Mouse (Mus musculus) granulocyte monocyte progenitor cell, adult 5-6 weeks (primary cell): ENCODE data around the gene Fbln2. TPM values are rescaled to one million over a fixed set of nuclear protein-coding genes. Genes with fewer than 3 reads are reported as not detected.

Experiments used
- ATAC-seq: replicated peaks from 2 replicates; pipeline ENCODE4 v1.8.0; 2016; ENCODE audit warnings: mild to moderate bottlenecking, moderate TSS enrichment, inconsistent platforms; ENCODE audit not compliant: poor library complexity, severe bottlenecking
- total RNA-seq, 2 experiments: library from RNA; stranded (forward) in 1 of 2; stranded (reverse) in 1 of 2; fragments of 200-712, 200-1000 nt in 1 of 2; fragments of >200 nt in 1 of 2; fragmentation: Nextera tagmentation in 1 of 2; gene quantifications; 2 replicates each; pipeline ENCODE4 v1.2.3; 2014 to 2017

Gene Fbln2
- total RNA-seq, 2 experiments from 2014 or later: not detected

- ATAC-seq: no peak
Measured at GRCm38 (mm10) chr6:91302337-91302736, 90.1 kb downstream of the Fbln2 start.

GRCm38 (mm10) chr6:91304172-91304571 lies 91.9 kb downstream of the Fbln2 start:
- no peak for ATAC-seq

- no peak for ATAC-seq
Measured at GRCm38 (mm10) chr6:91307972-91308371, 95.7 kb downstream of the Fbln2 start.

GRCm38 (mm10) chr6:91311204-91311603 lies 98.9 kb downstream of the Fbln2 start:
- ATAC-seq: no peak

GRCm38 (mm10) chr6:91312491-91312890 lies 100.2 kb downstream of the Fbln2 start:
- ATAC-seq: no peak

Other genes starting within 250 kb of the Fbln2 start
- gene Iqsec1, start 223.8 kb upstream of the Fbln2 start, total RNA-seq (2014; fragmentation: Nextera tagmentation): 30.9 and 54.3 TPM in 2 replicates
- 14.2 and 15.9 TPM in 2 replicates for gene Iqsec1, start 223.8 kb upstream of the Fbln2 start, total RNA-seq (2017)
- gene Nup210, start 95.6 kb upstream of the Fbln2 start, total RNA-seq (2014; fragmentation: Nextera tagmentation): 209 and 244 TPM in 2 replicates
- gene Nup210, start 95.6 kb upstream of the Fbln2 start, total RNA-seq (2017): 201 and 270 TPM in 2 replicates
- gene Hdac11, start 55.8 kb upstream of the Fbln2 start, total RNA-seq (2014; fragmentation: Nextera tagmentation): 0.32 and 2.5 TPM in 2 replicates
- 0.43 and 1.5 TPM in 2 replicates for gene Hdac11, start 55.8 kb upstream of the Fbln2 start, total RNA-seq (2017)
- gene Wnt7a, start 198.9 kb downstream of the Fbln2 start, total RNA-seq (2014; fragmentation: Nextera tagmentation): not detected in 2 replicates
- gene Wnt7a, start 198.9 kb downstream of the Fbln2 start, total RNA-seq (2017): not detected in 2 replicates